Mouse (Mus musculus) cortical plate, adult 2 months (tissue): ENCODE results near the gene Cacna2d3.

ENCODE experiments used
- CTCF ChIP-seq: fragments of 200-500 bp; IDR thresholded peaks from 2 replicates; pipeline ENCODE4 v1.5.1; 2011; ENCODE audit warnings: mild to moderate bottlenecking, control low read depth, low read length; ENCODE audit not compliant: insufficient read depth; ENCODE audit errors: extremely low read depth
- POLR2A ChIP-seq: fragments of 200-500 bp; IDR thresholded peaks from 2 replicates; pipeline ENCODE4 v1.6.1; 2011; ENCODE audit warnings: mild to moderate bottlenecking, low read length, control low read depth; ENCODE audit not compliant: insufficient read depth; ENCODE audit errors: extremely low read depth

DNA sequence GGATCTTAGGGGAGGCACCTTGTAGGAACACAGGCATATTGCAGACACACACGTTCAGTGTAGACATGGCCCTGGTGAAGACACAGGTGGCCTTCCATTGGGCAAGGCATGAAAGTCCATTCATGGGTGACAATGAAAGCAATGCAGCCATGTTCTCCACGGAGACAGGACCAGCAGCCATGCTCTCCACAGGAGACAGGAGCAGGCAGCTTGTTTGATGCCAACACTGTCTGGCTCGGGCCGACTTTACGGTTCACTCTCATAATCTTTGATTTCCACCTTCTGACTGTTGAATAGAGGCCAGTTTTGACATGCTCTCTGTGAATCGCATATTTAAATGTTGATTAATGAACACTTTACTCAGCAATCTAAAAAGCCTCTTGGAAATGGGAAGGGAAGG lies 610.0 kb downstream of the Cacna2d3 start:
- TF ChIP-seq CTCF, result no peak
- no peak for TF ChIP-seq POLR2A
